Mouse (Mus musculus): ENCODE measurements at regions not wholly inside any gene's neighbourhood (a gene's known extent, or its start where the extent isn't known, plus 50 kb on each side); places are given as distances from the start of the nearest gene placed in this dataset.

DNA sequence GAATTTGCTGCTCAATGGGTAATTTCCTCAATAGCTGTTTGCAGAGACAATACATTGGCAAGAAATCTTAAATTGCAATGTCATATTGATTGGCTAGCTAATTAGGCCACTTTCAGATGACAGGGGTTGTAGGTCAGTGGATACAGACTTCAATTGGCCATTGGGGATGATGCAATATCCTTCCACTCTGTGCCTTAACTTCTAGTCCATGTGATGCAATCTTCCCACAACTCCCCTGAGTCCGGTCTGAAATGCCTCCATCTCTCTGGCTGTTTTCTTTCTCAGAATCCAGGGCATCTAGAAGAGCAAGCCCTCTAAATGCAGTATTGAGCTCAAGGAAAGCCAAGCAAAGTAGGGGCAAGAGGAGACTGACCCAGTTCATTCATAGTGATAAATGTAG lies 196.4 kb upstream of the Cdyl start:
- Histone ChIP-seq H3K9me3 (no peaks in the 10 kb centered on the region), H3K4me1 (no peaks in the 10 kb centered on the region), H3K4me3 (no peak overlapping the region), H3K27me3 (replicated peaks; ENCODE audit: low read depth, poor library complexity, severe bottlenecking) (no peaks in the 10 kb centered on the region), H3K27ac (replicated peaks) (no peak overlapping the region), H3K36me3 (replicated peaks) (no peaks in the 10 kb centered on the region)
- DNase-seq (ENCODE audit: low spot score) = no peak
- 89% methylated on average over 1 of the region's 1 CpGs for WGBS

DNA sequence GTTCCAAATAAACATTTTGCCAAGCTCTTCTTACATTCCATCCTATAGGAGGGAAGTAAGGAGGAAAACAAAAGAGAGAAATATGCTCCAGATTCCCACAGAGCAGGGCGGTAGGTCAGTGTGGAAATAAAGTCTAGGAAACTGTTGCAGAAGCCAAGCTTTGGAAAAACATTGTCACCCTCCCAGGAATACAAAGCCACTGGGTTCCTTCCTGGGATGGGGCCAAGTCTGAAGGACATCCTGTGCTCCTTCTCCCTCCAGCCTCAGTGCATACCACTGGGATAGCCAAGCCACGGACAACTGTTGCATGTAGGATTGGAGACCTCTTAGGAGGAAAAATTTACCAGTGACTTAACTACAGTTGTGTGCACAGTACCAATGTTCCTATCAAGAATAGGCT lies 195.8 kb upstream of the Cdyl start:
- no peaks in the 10 kb centered on the region for H3K27me3 ChIP-seq (replicated peaks; ENCODE audit: low read depth, poor library complexity, severe bottlenecking)
- no peaks in the 10 kb centered on the region for H3K9me3 ChIP-seq
- 83% methylated on average over 2 of the region's 2 CpGs for WGBS

DNA sequence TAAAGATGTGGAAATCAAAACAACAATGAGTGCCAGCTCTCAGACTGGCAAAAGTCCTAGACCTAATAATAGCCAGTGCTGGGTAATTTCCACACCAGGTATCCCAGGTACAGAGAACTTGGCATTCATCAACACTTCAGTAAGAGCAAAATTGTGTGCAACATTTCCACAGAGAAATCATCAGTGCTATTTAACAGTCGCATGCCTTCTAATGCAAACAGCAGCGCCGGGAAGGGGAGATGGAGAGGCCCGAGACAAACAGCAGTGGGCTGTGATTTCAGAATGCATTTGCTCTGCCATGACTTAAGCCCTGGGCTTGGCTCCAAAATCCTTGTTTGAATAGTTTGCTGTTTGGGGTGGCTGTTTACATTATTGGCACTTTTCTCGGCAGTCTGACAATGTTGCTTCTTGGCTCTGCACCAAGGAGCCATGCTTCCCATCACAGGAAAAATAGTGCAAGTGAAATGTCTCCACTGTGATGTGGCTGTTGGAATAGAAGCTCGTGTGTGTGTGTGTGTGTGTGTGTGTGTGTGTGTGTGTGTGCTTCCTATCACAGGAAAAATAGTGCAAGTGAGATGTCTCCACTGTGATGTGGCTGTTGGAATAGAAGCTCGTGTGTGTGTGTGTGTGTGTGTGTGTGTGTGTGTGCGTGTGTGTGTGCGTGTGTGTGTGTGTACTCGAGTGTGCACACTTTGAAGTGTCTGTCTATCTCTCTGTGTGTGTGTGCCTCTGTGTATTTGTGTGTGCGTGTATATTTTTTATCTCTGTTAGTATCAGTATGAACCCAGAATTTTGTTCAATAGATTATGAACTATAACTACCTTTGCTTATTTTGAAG lies 190.1 kb upstream of the Cdyl start:
- no peak overlapping the region for H3K27ac ChIP-seq (replicated peaks)
- no peaks in the 10 kb centered on the region for H3K9me3 ChIP-seq
- H3K4me3 ChIP-seq = no peak overlapping the region
- H3K36me3 ChIP-seq (replicated peaks) = no peaks in the 10 kb centered on the region
- DNase-seq (ENCODE audit: low spot score) = no peak
- H3K27me3 ChIP-seq (replicated peaks; ENCODE audit: low read depth, poor library complexity, severe bottlenecking) = no peaks in the 10 kb centered on the region
- 83% methylated on average over 11 of the region's 11 CpGs for WGBS
- no peaks in the 10 kb centered on the region for H3K4me1 ChIP-seq

More for the DNA sequence above, 195.8 kb upstream of the Cdyl start:
- Histone ChIP-seq H3K27ac (replicated peaks) (no peak overlapping the region), H3K36me3 (replicated peaks) (no peaks in the 10 kb centered on the region), H3K4me3 (no peak overlapping the region), H3K4me1 (no peaks in the 10 kb centered on the region)
- DNase-seq (ENCODE audit: low spot score) = no peak

DNA sequence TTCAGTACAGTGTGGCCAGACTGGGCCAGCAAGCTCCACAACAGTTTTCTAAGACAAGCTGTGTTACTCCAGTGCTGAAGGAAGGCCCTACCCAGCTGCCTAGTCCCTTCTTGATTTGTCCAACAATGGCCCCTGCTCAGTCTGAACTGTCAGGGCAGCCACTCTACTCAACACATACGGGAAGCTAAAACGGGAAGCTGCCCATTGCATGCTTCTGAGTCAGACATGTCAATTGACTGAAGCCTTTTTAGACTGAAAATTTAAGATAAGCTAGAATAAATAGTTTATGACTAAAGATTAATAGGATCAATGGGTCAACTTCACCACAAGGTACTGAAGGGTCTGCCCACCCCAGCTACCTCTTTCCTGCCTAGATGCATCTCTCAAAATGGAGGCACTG lies 181.4 kb upstream of the Cdyl start:
- Histone ChIP-seq H3K9me3 (no peaks in the 10 kb centered on the region), H3K4me1 (no peaks in the 10 kb centered on the region), H3K36me3 (replicated peaks) (no peaks in the 10 kb centered on the region), H3K4me3 (no peak overlapping the region), H3K27ac (replicated peaks) (no peak overlapping the region), H3K27me3 (replicated peaks; ENCODE audit: low read depth, poor library complexity, severe bottlenecking) (no peaks in the 10 kb centered on the region)
- 91% methylated on average over 2 of the region's 2 CpGs for WGBS
- DNase-seq (ENCODE audit: low spot score) = no peak

DNA sequence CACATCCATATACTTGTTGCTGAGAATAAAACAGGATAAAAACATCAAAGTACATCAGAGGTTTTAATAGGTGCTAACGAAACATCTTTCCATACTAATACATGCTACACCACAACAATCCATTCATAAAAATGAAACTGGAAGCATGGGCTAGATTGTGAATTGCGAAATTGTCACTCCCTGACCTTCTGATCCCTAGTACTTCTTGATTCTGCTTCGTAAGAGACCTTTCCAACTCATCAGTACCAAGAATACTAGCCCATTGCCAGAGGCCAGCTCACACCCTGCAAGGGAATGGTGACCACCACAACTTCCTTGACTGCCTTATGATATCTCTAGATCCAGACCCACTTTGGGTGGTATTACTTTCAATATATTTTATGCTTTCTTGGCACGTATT lies 177.3 kb upstream of the Cdyl start:
- 89% methylated on average over 4 of the region's 4 CpGs for WGBS
- Histone ChIP-seq H3K27ac (replicated peaks) (no peak overlapping the region), H3K4me3 (no peak overlapping the region), H3K4me1 (no peaks in the 10 kb centered on the region), H3K9me3 (no peaks in the 10 kb centered on the region), H3K36me3 (replicated peaks) (no peaks in the 10 kb centered on the region), H3K27me3 (replicated peaks; ENCODE audit: low read depth, poor library complexity, severe bottlenecking) (no peaks in the 10 kb centered on the region)
- no peak for DNase-seq (ENCODE audit: low spot score)

DNA sequence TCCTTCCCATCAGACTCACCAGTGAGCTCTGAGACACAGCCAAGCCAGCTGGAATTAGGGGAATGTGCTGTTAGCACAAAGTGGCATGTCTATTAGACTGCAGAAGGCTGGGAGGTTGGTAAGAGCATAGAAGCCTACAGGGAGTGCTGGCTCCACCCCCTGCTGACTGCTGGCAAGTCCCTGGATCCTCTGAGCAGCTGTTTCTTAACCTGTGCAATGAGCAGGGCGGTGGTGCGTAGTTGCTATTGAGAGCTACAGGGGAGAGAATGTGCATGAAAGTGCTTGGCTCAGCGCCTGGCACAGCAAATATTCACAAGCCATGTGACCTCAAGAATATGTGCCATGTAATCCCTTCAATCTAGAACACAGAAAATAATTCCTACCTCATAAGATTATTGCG lies 173.5 kb upstream of the Cdyl start:
- H3K27ac ChIP-seq (replicated peaks) = no peak overlapping the region
- H3K36me3 ChIP-seq (replicated peaks) = no peaks in the 10 kb centered on the region
- no peak overlapping the region for H3K4me3 ChIP-seq
- no peaks in the 10 kb centered on the region for H3K27me3 ChIP-seq (replicated peaks; ENCODE audit: low read depth, poor library complexity, severe bottlenecking)
- DNase-seq (ENCODE audit: low spot score) = no peak
- WGBS = 90% methylated on average over 4 of the region's 4 CpGs
- no peaks in the 10 kb centered on the region for H3K9me3 ChIP-seq
- H3K4me1 ChIP-seq = no peaks in the 10 kb centered on the region

DNA sequence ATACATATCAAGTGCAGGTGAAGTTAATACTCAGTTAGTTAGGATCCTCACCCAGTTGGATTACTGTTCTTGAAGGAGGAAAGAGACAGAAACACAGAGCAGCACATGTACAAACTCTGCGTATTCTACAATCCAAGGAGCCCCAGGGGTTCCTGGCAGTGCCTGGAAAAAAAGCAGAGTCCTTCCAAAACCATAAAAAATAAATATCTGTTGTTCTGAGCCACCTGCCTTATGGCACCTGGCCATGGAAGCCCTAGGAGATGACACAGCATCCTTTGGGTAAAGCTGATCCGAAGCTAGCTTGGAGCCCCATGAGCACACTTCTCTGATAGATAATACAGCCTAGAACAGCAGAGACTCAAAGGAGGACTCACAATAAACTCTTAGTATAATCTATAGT lies 159.9 kb upstream of the Cdyl start:
- DNase-seq (ENCODE audit: low spot score) = no peak
- H3K4me3 ChIP-seq = no peak overlapping the region
- 93% methylated on average over 2 of the region's 2 CpGs for WGBS
- H3K9me3 ChIP-seq = no peaks in the 10 kb centered on the region
- H3K36me3 ChIP-seq (replicated peaks) = no peaks in the 10 kb centered on the region
- H3K4me1 ChIP-seq = peaks cover 28% of the 10 kb centered on the region
- H3K27ac ChIP-seq (replicated peaks) = no peak overlapping the region
- no peaks in the 10 kb centered on the region for H3K27me3 ChIP-seq (replicated peaks; ENCODE audit: low read depth, poor library complexity, severe bottlenecking)

DNA sequence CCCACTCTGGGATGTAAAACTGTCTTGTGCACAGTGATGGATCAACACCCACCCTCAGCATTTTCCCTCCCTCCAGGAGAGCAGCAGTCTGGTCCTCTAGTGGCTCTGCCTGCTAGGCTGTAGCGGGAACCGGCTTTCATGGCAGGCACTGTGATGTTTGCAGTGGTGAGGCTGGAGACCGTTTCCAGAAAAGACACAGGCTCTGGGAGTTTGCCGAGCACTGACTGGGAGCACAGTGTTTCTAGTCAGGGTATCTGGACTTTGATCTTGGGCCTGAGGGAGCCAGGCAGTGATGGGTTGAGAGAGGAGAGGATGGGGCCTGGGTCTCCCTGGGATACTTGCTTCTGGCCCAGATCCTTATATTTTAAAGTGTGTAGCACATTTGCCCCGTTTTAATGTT lies 158.7 kb upstream of the Cdyl start:
- WGBS = 58% methylated on average over 5 of the region's 5 CpGs
- Histone ChIP-seq H3K36me3 (replicated peaks) (no peaks in the 10 kb centered on the region), H3K27ac (replicated peaks) (no peak overlapping the region)

DNA sequence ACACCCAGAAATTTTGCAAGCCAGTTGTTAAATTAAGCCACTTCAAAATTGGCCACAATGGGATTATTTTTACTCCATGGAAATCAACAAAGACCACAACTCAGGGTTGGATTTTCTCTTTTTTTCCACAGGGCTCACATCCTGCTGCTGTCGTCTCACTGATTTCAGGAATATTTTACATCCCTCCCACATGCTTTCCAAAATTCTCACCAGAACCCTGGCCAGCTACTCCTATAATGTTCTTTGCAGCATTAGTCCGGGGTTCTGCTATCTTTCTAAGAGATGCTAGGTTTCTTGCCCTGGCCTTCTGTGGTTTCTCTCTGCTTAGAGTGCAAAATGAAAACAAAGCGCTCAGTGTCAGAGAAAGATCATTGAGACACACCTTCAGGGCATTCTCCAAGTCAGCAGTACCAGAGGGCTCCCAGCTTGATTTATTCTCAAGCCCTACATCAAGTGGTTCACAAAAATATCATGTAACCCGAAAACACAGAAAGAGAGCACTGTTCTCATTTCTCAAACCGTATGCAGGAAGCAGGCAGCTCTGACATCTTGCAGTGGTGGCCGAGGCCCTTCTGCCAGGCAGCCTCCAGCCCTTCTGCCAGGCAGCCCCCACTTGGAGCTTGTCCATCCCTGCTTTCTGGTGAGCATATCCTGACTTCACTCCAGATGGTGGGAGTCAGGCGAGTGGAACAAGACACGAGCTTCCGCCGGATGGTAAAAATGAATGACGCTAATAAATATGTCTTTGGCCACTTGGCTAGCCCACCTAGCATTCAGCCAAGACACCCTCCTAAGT lies 158.1 kb upstream of the Cdyl start:
- WGBS = 42% methylated on average over 11 of the region's 11 CpGs
- Histone ChIP-seq H3K9me3 (no peaks in the 10 kb centered on the region), H3K27me3 (replicated peaks; ENCODE audit: low read depth, poor library complexity, severe bottlenecking) (no peaks in the 10 kb centered on the region), H3K4me1 (peaks cover 28% of the 10 kb centered on the region), H3K4me3 (no peak overlapping the region), H3K27ac (replicated peaks) (peak overlapping the region; percentile 44), H3K36me3 (replicated peaks) (no peaks in the 10 kb centered on the region)
- peak; percentile 14 for DNase-seq (ENCODE audit: low spot score)

More for the DNA sequence above, 158.7 kb upstream of the Cdyl start:
- Histone ChIP-seq H3K27me3 (replicated peaks; ENCODE audit: low read depth, poor library complexity, severe bottlenecking) (no peaks in the 10 kb centered on the region), H3K4me1 (peaks cover 28% of the 10 kb centered on the region), H3K4me3 (no peak overlapping the region), H3K9me3 (no peaks in the 10 kb centered on the region)
- peak; percentile 9 for DNase-seq (ENCODE audit: low spot score)

DNA sequence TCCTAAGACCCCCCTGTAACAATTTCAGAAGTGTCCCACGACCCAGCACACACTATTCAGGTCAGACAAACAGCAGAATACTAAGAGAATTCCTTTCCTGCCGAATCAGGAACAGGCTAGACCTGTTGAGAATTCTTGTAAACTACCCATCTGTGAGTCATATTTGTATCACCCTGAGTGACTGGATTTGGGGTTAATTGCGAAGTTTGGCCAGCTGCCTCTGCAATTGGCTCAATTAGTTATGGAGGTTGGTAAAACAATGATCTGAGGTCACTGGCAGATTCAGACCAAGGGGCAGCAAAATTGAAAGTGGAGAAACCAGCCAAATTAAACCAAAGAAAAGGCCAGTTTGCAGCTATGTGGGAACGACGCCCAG lies 157.5 kb upstream of the Cdyl start:
- H3K4me3 ChIP-seq = no peak overlapping the region
- H3K36me3 ChIP-seq (replicated peaks) = no peaks in the 10 kb centered on the region
- WGBS = 46% methylated on average over 5 of the region's 5 CpGs
- peaks cover 28% of the 10 kb centered on the region for H3K4me1 ChIP-seq
- DNase-seq (ENCODE audit: low spot score) = peak; percentile 8
- no peaks in the 10 kb centered on the region for H3K27me3 ChIP-seq (replicated peaks; ENCODE audit: low read depth, poor library complexity, severe bottlenecking)
- H3K9me3 ChIP-seq = no peaks in the 10 kb centered on the region
- H3K27ac ChIP-seq (replicated peaks) = peak overlapping the region; percentile 44

DNA sequence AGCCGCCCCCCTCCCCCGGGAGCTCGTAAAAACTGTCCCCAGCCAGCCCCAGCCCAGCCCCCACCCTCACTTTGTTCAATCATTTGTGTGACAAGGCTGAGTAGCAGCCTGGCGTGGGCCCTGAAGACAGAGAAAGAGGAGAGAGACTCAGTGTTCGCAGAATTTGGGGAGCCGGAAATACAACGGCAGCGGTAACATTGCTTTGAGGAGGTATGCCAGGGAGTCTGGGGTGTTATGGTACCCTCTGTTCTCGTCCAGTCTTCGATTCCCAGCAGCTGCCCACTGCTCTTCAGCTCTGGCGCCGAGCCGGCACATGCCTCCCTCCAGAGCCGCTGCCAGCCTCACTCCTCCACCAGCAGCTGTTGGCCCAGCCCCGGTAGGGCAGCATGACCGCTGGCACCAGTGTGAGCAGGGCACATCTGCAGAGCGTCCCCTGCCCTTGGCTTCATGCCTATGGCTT lies 156.2 kb upstream of the Cdyl start:
- peak overlapping the region; percentile 57 for H3K27ac ChIP-seq (replicated peaks)
- peak; percentile 9 for DNase-seq (ENCODE audit: low spot score)
- H3K9me3 ChIP-seq = no peaks in the 10 kb centered on the region
- no peaks in the 10 kb centered on the region for H3K36me3 ChIP-seq (replicated peaks)
- WGBS = 77% methylated on average over 17 of the region's 17 CpGs
- H3K4me1 ChIP-seq = peaks cover 28% of the 10 kb centered on the region
- no peaks in the 10 kb centered on the region for H3K27me3 ChIP-seq (replicated peaks; ENCODE audit: low read depth, poor library complexity, severe bottlenecking)
- no peak overlapping the region for H3K4me3 ChIP-seq

DNA sequence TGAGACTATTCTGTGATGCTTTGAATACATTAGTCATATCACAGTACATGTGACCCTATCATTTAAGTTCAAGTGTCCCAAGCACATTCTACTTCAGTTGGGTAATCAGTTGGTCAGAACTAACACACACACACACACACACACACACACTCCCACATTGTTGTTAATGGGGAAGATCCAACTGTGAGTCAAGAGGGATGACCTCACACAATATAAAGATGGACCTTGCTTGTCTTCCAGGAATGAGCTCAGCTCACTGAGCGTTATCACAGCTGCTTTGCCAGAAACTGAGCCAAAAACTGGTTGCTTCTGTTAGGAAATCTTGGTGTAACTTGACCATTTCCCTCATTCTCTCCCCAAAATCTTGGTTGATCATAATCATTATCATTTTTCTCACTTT lies 152.4 kb upstream of the Cdyl start:
- Histone ChIP-seq H3K9me3 (no peaks in the 10 kb centered on the region), H3K27me3 (replicated peaks; ENCODE audit: low read depth, poor library complexity, severe bottlenecking) (no peaks in the 10 kb centered on the region), H3K36me3 (replicated peaks) (no peaks in the 10 kb centered on the region), H3K4me3 (no peak overlapping the region), H3K27ac (replicated peaks) (no peak overlapping the region), H3K4me1 (peaks cover 13% of the 10 kb centered on the region)
- DNase-seq (ENCODE audit: low spot score) = no peak
- WGBS = 90% methylated on average over 1 of the region's 1 CpGs

DNA sequence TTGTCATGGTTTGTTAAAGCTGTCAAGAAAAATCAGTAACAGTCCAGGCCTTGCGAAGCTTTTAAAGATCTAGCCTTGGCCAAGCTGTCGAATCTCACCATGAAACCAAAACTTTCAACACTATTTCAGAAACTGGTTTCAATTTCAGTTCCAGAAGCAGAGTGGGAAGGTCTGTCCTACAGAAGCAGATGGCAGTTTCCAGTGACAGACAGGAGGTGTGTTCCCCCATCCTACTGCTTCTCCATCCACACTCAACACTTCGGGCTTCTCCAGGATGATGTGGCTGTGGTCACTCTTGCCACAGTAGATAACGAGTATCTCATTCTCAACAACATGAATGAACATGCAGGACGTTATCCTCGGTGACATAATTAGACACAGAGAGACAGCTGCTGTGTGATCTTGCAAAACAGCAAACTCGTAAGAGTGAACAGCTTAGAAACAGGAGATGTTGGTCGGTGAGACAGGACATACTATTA lies 147.6 kb upstream of the Cdyl start:
- no peak for DNase-seq (ENCODE audit: low spot score)
- no peak overlapping the region for H3K27ac ChIP-seq (replicated peaks)
- H3K9me3 ChIP-seq = no peaks in the 10 kb centered on the region
- H3K36me3 ChIP-seq (replicated peaks) = no peaks in the 10 kb centered on the region
- WGBS = 86% methylated on average over 8 of the region's 8 CpGs
- no peaks in the 10 kb centered on the region for H3K4me1 ChIP-seq
- no peak overlapping the region for H3K4me3 ChIP-seq
- no peaks in the 10 kb centered on the region for H3K27me3 ChIP-seq (replicated peaks; ENCODE audit: low read depth, poor library complexity, severe bottlenecking)

Data from embryonic facial prominence, embryonic 10.5 days (tissue).